ENCODE assay signal across 8 mouse cellular contexts in the genomic region with DNA sequence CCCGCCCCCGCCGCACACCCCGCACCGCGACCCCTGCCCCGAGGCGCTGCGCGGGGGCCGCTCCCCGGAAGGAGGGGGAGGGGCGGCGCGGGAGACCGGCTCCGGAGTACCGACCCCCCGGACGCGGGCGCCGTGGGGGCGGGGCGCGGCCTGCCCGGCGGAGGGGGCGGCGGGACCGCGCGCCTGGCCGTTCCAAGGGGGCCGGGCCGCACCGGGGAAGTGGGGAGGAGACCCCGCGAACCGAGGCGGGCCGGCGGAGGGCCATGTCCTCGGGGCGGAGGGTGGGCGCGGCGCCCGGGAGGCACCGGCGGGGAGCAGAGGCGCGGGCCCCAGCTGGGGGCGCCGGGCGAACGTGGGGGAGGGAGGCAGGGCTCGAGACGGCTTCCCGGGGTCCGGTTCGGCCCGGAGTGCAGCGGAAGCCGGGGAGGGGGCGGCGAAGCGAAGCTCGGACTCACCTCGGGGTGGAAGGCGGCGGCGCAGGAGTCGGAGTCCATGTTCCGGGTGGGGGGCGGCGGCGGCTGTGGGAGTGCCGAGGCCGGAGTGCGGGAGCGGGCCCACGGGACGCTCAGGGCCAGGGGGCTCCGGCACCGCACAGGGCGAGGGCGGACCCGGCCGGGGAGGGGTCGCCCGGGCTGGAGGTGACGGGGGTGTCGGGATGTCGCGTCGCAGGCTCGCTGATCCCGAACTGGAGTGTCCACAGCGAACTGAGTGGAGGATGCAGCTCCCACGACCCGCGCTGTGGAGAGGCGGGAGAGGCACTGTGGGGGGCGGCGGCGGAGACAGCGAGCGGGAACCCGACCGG. TPM values are rescaled to one million over a fixed set of nuclear protein-coding genes. Genes with fewer than 3 reads are reported as not detected.
DNase-seq lines count a peak whose midpoint lies in the region; ATAC-seq lines count a peak whose summit lies in the region.

No protein-coding gene starts in this region.

- H3K4me2 ChIP-seq in lung, embryonic 15.5 days: peak overlapping the region; percentile 93
- peak overlapping the region; percentile 83 for H3K4me2 ChIP-seq in heart, embryonic 16.5 days (ENCODE audit: low read depth, low read length)
- peak overlapping the region; percentile 63 for H3K4me2 ChIP-seq in limb, embryonic 15.5 days

- H3K9ac ChIP-seq in lung, embryonic 15.5 days: peak overlapping the region; percentile 80
- peak overlapping the region; percentile 95 for H3K9ac ChIP-seq in heart, embryonic 16.5 days (ENCODE audit: low read length)
- H3K9ac ChIP-seq in limb, embryonic 15.5 days: peak overlapping the region; percentile 94

- no peaks in the 10 kb centered on the region for H3K9me3 ChIP-seq in lung, embryonic 15.5 days
- no peaks in the 10 kb centered on the region for H3K9me3 ChIP-seq in heart, embryonic 16.5 days (replicated peaks; ENCODE audit: control insufficient read depth, low read length)
- H3K9me3 ChIP-seq in limb, embryonic 15.5 days: no peaks in the 10 kb centered on the region

- peaks cover 29% of the 10 kb centered on the region for H3K4me1 ChIP-seq in lung, embryonic 15.5 days
- H3K4me1 ChIP-seq in heart, embryonic 16.5 days (ENCODE audit: control insufficient read depth, insufficient read depth, low read length): peaks cover 18% of the 10 kb centered on the region
- H3K4me1 ChIP-seq in limb, embryonic 15.5 days: peaks cover 29% of the 10 kb centered on the region

- H3K27me3 ChIP-seq in lung, embryonic 15.5 days: no peaks in the 10 kb centered on the region
- no peaks in the 10 kb centered on the region for H3K27me3 ChIP-seq in heart, embryonic 16.5 days (ENCODE audit: control insufficient read depth, insufficient read depth, low read length)
- no peaks in the 10 kb centered on the region for H3K27me3 ChIP-seq in limb, embryonic 15.5 days

- DNase-seq in adrenal gland, postnatal 14 days: peak; percentile 61
- no peak for DNase-seq in adrenal gland, adult 2 months
- no peak for DNase-seq in lung, postnatal 36 days
- DNase-seq in spleen, postnatal 4 days (ENCODE audit: low spot score in 2 of 2): peak; percentile 49 to 83

- H3K27ac ChIP-seq in lung, embryonic 15.5 days: peak overlapping the region; percentile 87
- H3K27ac ChIP-seq in heart, embryonic 16.5 days (ENCODE audit: low read length): peak overlapping the region; percentile 84
- H3K27ac ChIP-seq in limb, embryonic 15.5 days: peak overlapping the region; percentile 93

- whole genome bisulfite sequencing in lung, embryonic 15.5 days: under 1% methylated on average over 80 of the region's 111 CpGs
- WGBS in heart, embryonic 16.5 days: 1% methylated on average over 75 of the region's 111 CpGs
- under 1% methylated on average over 89 of the region's 111 CpGs for WGBS in limb, embryonic 15.5 days

- peak overlapping the region; percentile 100 for H3K4me3 ChIP-seq in lung, embryonic 15.5 days
- H3K4me3 ChIP-seq in heart, embryonic 16.5 days (ENCODE audit: low read length): peak overlapping the region; percentile 95
- H3K4me3 ChIP-seq in limb, embryonic 15.5 days: peak overlapping the region; percentile 100

- ATAC-seq in lung, embryonic 15.5 days (ENCODE audit: borderline replicate concordance, extremely low read depth, low FRiP score, low TSS enrichment): peak; percentile 35; the same call in 1 of the 2 replicates
- ATAC-seq in heart, embryonic 16.5 days (replicated peaks; ENCODE audit: extremely low read depth, insufficient read depth, low FRiP score): peak; percentile 8; the same call in 1 of the 2 replicates
- ATAC-seq in limb, embryonic 15.5 days (ENCODE audit: insufficient number of reproducible peaks, low FRiP score, low TSS enrichment, low read depth): no peak; the same call in 1 of the 2 replicates
- ATAC-seq in megakaryocyte progenitor cell, adult 5-6 weeks (replicated peaks; ENCODE audit: poor library complexity): no peak

- peaks cover 24% of the 10 kb centered on the region for H3K36me3 ChIP-seq in lung, embryonic 15.5 days
- H3K36me3 ChIP-seq in heart, embryonic 16.5 days (ENCODE audit: control insufficient read depth, insufficient read depth): peaks cover 10% of the 10 kb centered on the region
- H3K36me3 ChIP-seq in limb, embryonic 15.5 days: peaks cover 27% of the 10 kb centered on the region

RNA-seq across cellular contexts. Expression of a gene that starts 0.5 kb away (rescaled TPM):
- total RNA-seq in adrenal gland, postnatal 14 days (2021): 15.6 and 16.0 TPM in 2 replicates
- total RNA-seq in adrenal gland, adult 2 months (2021): 10 to 100 TPM; 12.1 to 14.2 TPM
- 22.8 and 24.3 TPM in 2 replicates for polyA plus RNA-seq in adrenal gland, adult 2 months (2012; rRNA removed)
- polyA plus RNA-seq in lung, embryonic 15.5 days (2015; fragmentation: Nextera tagmentation; extraction: Ambion mirVana): 28.5 and 29.7 TPM in 2 replicates
- polyA plus RNA-seq in heart, embryonic 16.5 days (2015; fragmentation: Nextera tagmentation; extraction: Ambion mirVana): 15.4 and 17.1 TPM in 2 replicates
- polyA plus RNA-seq in limb, embryonic 15.5 days (2015; fragmentation: Nextera tagmentation; extraction: Ambion mirVana): 28.4 and 34.2 TPM in 2 replicates
- total RNA-seq in megakaryocyte progenitor cell, adult 5-6 weeks (2015): 2.8 and 4.6 TPM in 2 replicates
- total RNA-seq in megakaryocyte progenitor cell, adult 5-6 weeks (2017): 1.0 and 2.7 TPM in 2 replicates

RNA-seq across cellular contexts. Expression of a gene that starts 6.8 kb away (rescaled TPM):
- total RNA-seq in adrenal gland, postnatal 14 days (2021): 15.2 and 15.5 TPM in 2 replicates
- total RNA-seq in adrenal gland, adult 2 months (2021): 10 to 100 TPM; 13.8 to 24.1 TPM
- polyA plus RNA-seq in adrenal gland, adult 2 months (2012; rRNA removed): 64.6 and 88.7 TPM in 2 replicates
- 40.7 and 41.1 TPM in 2 replicates for polyA plus RNA-seq in lung, embryonic 15.5 days (2015; fragmentation: Nextera tagmentation; extraction: Ambion mirVana)
- 28.8 and 31.2 TPM in 2 replicates for polyA plus RNA-seq in heart, embryonic 16.5 days (2015; fragmentation: Nextera tagmentation; extraction: Ambion mirVana)
- polyA plus RNA-seq in limb, embryonic 15.5 days (2015; fragmentation: Nextera tagmentation; extraction: Ambion mirVana): 45.6 and 50.9 TPM in 2 replicates
- total RNA-seq in megakaryocyte progenitor cell, adult 5-6 weeks (2015): 7.2 and 8.0 TPM in 2 replicates
- total RNA-seq in megakaryocyte progenitor cell, adult 5-6 weeks (2017): 6.1 and 6.4 TPM in 2 replicates

RNA-seq across cellular contexts. Expression of a gene that starts 13.0 kb away (rescaled TPM):
- 18.7 TPM in 2 replicates for total RNA-seq in adrenal gland, postnatal 14 days (2021)
- 10 to 100 TPM; 17.8 to 23.7 TPM for total RNA-seq in adrenal gland, adult 2 months (2021)
- 70.8 and 71.2 TPM in 2 replicates for polyA plus RNA-seq in adrenal gland, adult 2 months (2012; rRNA removed)
- polyA plus RNA-seq in lung, embryonic 15.5 days (2015; fragmentation: Nextera tagmentation; extraction: Ambion mirVana): 15.3 and 16.1 TPM in 2 replicates
- 27.2 and 33.1 TPM in 2 replicates for polyA plus RNA-seq in heart, embryonic 16.5 days (2015; fragmentation: Nextera tagmentation; extraction: Ambion mirVana)
- 16.2 and 19.7 TPM in 2 replicates for polyA plus RNA-seq in limb, embryonic 15.5 days (2015; fragmentation: Nextera tagmentation; extraction: Ambion mirVana)
- total RNA-seq in megakaryocyte progenitor cell, adult 5-6 weeks (2015): 3.4 and 3.6 TPM in 2 replicates
- 6.6 and 7.9 TPM in 2 replicates for total RNA-seq in megakaryocyte progenitor cell, adult 5-6 weeks (2017)

RNA-seq across cellular contexts. Expression of a gene that starts 31.9 kb away (rescaled TPM):
- 10.6 and 11.3 TPM in 2 replicates for total RNA-seq in adrenal gland, postnatal 14 days (2021)
- 10 to 100 TPM in 1 of 2 experiments, 1 to 10 TPM in 1; 7.9 to 10.2 TPM for total RNA-seq in adrenal gland, adult 2 months (2021)
- polyA plus RNA-seq in adrenal gland, adult 2 months (2012; rRNA removed): 9.1 and 10.5 TPM in 2 replicates
- polyA plus RNA-seq in lung, embryonic 15.5 days (2015; fragmentation: Nextera tagmentation; extraction: Ambion mirVana): 19.0 and 21.2 TPM in 2 replicates
- polyA plus RNA-seq in heart, embryonic 16.5 days (2015; fragmentation: Nextera tagmentation; extraction: Ambion mirVana): 13.5 and 14.5 TPM in 2 replicates
- polyA plus RNA-seq in limb, embryonic 15.5 days (2015; fragmentation: Nextera tagmentation; extraction: Ambion mirVana): 17.2 and 19.5 TPM in 2 replicates
- 7.4 and 10.3 TPM in 2 replicates for total RNA-seq in megakaryocyte progenitor cell, adult 5-6 weeks (2015)
- 4.8 and 6.6 TPM in 2 replicates for total RNA-seq in megakaryocyte progenitor cell, adult 5-6 weeks (2017)

RNA-seq across cellular contexts. Expression of a gene that starts 42.8 kb away (rescaled TPM):
- total RNA-seq in adrenal gland, postnatal 14 days (2021): not detected in 2 replicates
- total RNA-seq in adrenal gland, adult 2 months (2021): 1 to 10 TPM in 1 of 2 experiments, not detected in 1; 1.4 TPM
- 0.09 TPM in 1 of 2 replicates, not detected in the other for polyA plus RNA-seq in adrenal gland, adult 2 months (2012; rRNA removed)
- polyA plus RNA-seq in lung, embryonic 15.5 days (2015; fragmentation: Nextera tagmentation; extraction: Ambion mirVana): 0.40 and 0.42 TPM in 2 replicates
- 0.29 and 0.39 TPM in 2 replicates for polyA plus RNA-seq in heart, embryonic 16.5 days (2015; fragmentation: Nextera tagmentation; extraction: Ambion mirVana)
- 0.81 and 1.7 TPM in 2 replicates for polyA plus RNA-seq in limb, embryonic 15.5 days (2015; fragmentation: Nextera tagmentation; extraction: Ambion mirVana)
- 0.71 and 0.91 TPM in 2 replicates for total RNA-seq in megakaryocyte progenitor cell, adult 5-6 weeks (2015)
- 1.2 and 3.2 TPM in 2 replicates for total RNA-seq in megakaryocyte progenitor cell, adult 5-6 weeks (2017)

Comparison
In these comparisons a context has a peak if more than half of its experiments do, and no peak if none do; other contexts are left out.
1. DNase-seq: peak in adrenal gland, postnatal 14 days (single experiment) and spleen, postnatal 4 days (2 of 2); none in adrenal gland, adult 2 months (single experiment) and lung, postnatal 36 days (single experiment).
2. ATAC-seq: peak in lung, embryonic 15.5 days (single experiment) and heart, embryonic 16.5 days (single experiment); none in limb, embryonic 15.5 days (single experiment) and megakaryocyte progenitor cell, adult 5-6 weeks (single experiment).
3. Peak in every context shown above with its lines, with median percentiles within 50 percentile points of each other: H3K27ac ChIP-seq, H3K4me2 ChIP-seq, H3K4me3 ChIP-seq and H3K9ac ChIP-seq.